Mouse (Mus musculus) layer of hippocampus, adult 8-10 months (tissue): ENCODE measurements around the gene Hes6. TPM values are rescaled to one million over a fixed set of nuclear protein-coding genes. Genes with fewer than 3 reads are reported as not detected.

Experiments used
- total RNA-seq, 4 experiments: library from RNA; stranded (reverse); gene quantifications; 2 replicates each; pipeline ENCODE4 v1.2.4; 2022

Hes6 gene
- total RNA-seq, 4 experiments from 2014 or later = 15.0 to 20.8 (median 16.2) TPM

Other genes starting within 250 kb of the Hes6 start
- 10 to 100 TPM; 55.1 to 62.5 (median 56.6) TPM for gene Ramp1, start 234.2 kb downstream of the Hes6 start, total RNA-seq
- 10 to 100 TPM; 48.0 to 48.9 (median 48.6) TPM for gene Ube2f, start 163.7 kb downstream of the Hes6 start, total RNA-seq
- gene Scly, start 115.7 kb downstream of the Hes6 start, total RNA-seq = 10 to 100 TPM; 21.8 to 24.6 (median 22.2) TPM
- under 1 TPM in 1 of 4 experiments, not detected in 3; 0.16 TPM for gene Espnl, start 92.0 kb downstream of the Hes6 start, total RNA-seq
- not detected for gene Klhl30, start 63.0 kb downstream of the Hes6 start, total RNA-seq
- gene Erfe, start 47.6 kb downstream of the Hes6 start, total RNA-seq = not detected
- 10 to 100 TPM; 58.7 to 73.1 (median 64.3) TPM for gene Ilkap, start 15.2 kb downstream of the Hes6 start, total RNA-seq
- gene Per2, start 45.3 kb upstream of the Hes6 start, total RNA-seq = 10 to 100 TPM; 20.4 to 37.6 (median 30.4) TPM
- gene Traf3ip1, start 80.6 kb upstream of the Hes6 start, total RNA-seq = 10 to 100 TPM; 13.3 to 14.6 (median 13.8) TPM
- gene Asb1, start 126.5 kb upstream of the Hes6 start, total RNA-seq = 10 to 100 TPM; 34.7 to 38.2 (median 36.4) TPM